Mouse (Mus musculus): Measurements from ENCODE around the gene Yy2. TPM values are rescaled to one million over a fixed set of nuclear protein-coding genes. Genes with fewer than 3 reads are reported as not detected.

The Yy2 gene
- total and polyA plus RNA-seq, 3 experiments: 2.0 TPM; not detected in 2

DNA sequence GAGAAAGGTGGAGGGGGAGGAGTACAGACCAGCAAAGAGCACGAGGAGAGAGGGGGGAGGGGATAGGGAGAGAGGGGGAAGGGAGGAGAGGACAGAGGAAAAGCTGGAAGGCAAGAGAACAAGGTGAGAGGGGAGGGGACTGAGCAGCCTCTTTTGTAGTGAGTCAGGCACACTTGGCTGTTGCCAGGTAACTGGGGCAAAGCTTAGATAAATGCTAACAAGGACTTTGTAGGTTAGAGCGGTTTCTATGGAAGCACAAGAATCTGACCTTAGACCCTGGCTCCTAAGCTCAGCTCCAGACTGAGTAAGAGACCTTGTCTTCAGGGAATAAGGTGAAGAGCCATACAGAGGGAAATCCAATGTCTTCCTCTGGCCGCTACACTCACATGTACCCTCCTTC, 21.7 kb downstream of the Yy2 start:
- H3K27me3 ChIP-seq (ENCODE audit: control insufficient read depth in 1 of 2, insufficient read depth in 2 of 2, low read length in 2 of 2): no peaks in the 10 kb centered on the region
- no peak for DNase-seq (ENCODE audit: low read depth, low spot score)
- H3K36me3 ChIP-seq (ENCODE audit: control insufficient read depth in 1 of 2, insufficient read depth in 2 of 2, low read length in 2 of 2): peaks cover 0 to 2% of the 10 kb centered on the region in 2 experiments; a peak in 1 of 4 replicates
- no peaks in the 10 kb centered on the region for H3K9me3 ChIP-seq (replicated peaks; ENCODE audit: insufficient read depth, low read length)
- TF ChIP-seq ZNF384 (IDR thresholded peaks at IDR 0.05; ENCODE audit: low read depth, low read length): no peak
- TF ChIP-seq BHLHE40 (IDR thresholded peaks at IDR 0.05; ENCODE audit: borderline replicate concordance, low read depth, low read length): no peak
- no peak for TF ChIP-seq GABPA (IDR thresholded peaks at IDR 0.05; ENCODE audit: low read depth, low read length)
- no peak for TF ChIP-seq GATA1 (IDR thresholded peaks at IDR 0.05; ENCODE audit: low read depth, low read length)
- no peak for TF ChIP-seq KAT2A (conservative IDR thresholded peaks at IDR 0.05; ENCODE audit: low read depth, low read length)
- TF ChIP-seq POLR2AphosphoS2 (IDR thresholded peaks at IDR 0.05; ENCODE audit: low read length): no peak
- TF ChIP-seq MEF2A (IDR thresholded peaks at IDR 0.05; ENCODE audit: extremely low read depth, insufficient replicate concordance, low read depth, low read length, poor library complexity, severe bottlenecking): no peak
- no peak for TF ChIP-seq CTCF (IDR thresholded peaks at IDR 0.05 in 2 of 3, conservative IDR thresholded peaks at IDR 0.05 in 1 of 3; ENCODE audit: control insufficient read depth in 1 of 3, insufficient read depth in 1 of 3, low read depth in 2 of 3, low read length in 3 of 3, poor library complexity in 1 of 3, severe bottlenecking in 1 of 3)
- TF ChIP-seq UBTF (IDR thresholded peaks at IDR 0.05; ENCODE audit: borderline replicate concordance, insufficient read depth, low read depth, low read length): no peak
- TF ChIP-seq TAL1 (IDR thresholded peaks at IDR 0.05; ENCODE audit: low read length): no peak
- no peak for TF ChIP-seq POLR2A (IDR thresholded peaks at IDR 0.05; ENCODE audit: control insufficient read depth in 1 of 2, insufficient read depth in 1 of 2, low read depth in 1 of 2, low read length in 2 of 2, poor library complexity in 1 of 2)
- TF ChIP-seq ZKSCAN1 (IDR thresholded peaks at IDR 0.05; ENCODE audit: low read depth, low read length): no peak
- no peak for TF ChIP-seq USF2 (IDR thresholded peaks at IDR 0.05; ENCODE audit: borderline replicate concordance in 1 of 2, insufficient read depth in 1 of 2, low read depth in 1 of 2, low read length in 2 of 2)
- H3K79me2 ChIP-seq (ENCODE audit: control insufficient read depth, insufficient read depth, low read length, poor library complexity): no peaks in the 10 kb centered on the region
- H3K4me1 ChIP-seq (ENCODE audit: control insufficient read depth in 1 of 2, insufficient read depth in 2 of 2, low read length in 2 of 2): no peaks in the 10 kb centered on the region
- H3K27ac ChIP-seq (ENCODE audit: control insufficient read depth, low read depth, low read length): no peak overlapping the region
- no peak overlapping the region for H3K4me3 ChIP-seq (ENCODE audit: control insufficient read depth in 1 of 2, insufficient read depth in 1 of 2, low read depth in 2 of 2, low read length in 2 of 2)
- H3K9ac ChIP-seq (ENCODE audit: control insufficient read depth, low read depth, low read length, poor library complexity, severe bottlenecking): no peak overlapping the region

Other genes starting within 250 kb of the Yy2 start
- 0.03 and 0.12 TPM in 2 replicates for gene Phex, start 153.7 kb downstream of the Yy2 start, total RNA-seq (2012; rRNA removed)
- gene Phex, start 153.7 kb downstream of the Yy2 start, polyA plus RNA-seq (2012; ENCODE audit: insufficient read depth in 1 of 2, insufficient read length in 2 of 2, low read depth in 1 of 2, low replicate concordance in 2 of 2, missing spikeins in 1 of 2): under 1 TPM in 1 of 2 experiments, not detected in 1; 0.01 TPM
- gene Sms, start 76.7 kb downstream of the Yy2 start, total RNA-seq (2012; rRNA removed): 102 and 137 TPM in 2 replicates
- 100 to 1,000 TPM; 144 to 681 TPM for gene Sms, start 76.7 kb downstream of the Yy2 start, polyA plus RNA-seq (2012; ENCODE audit: insufficient read depth in 1 of 2, insufficient read length in 2 of 2, low read depth in 1 of 2, low replicate concordance in 2 of 2, missing spikeins in 1 of 2)
- 7.0 and 7.7 TPM in 2 replicates for gene Mbtps2, start 29.7 kb upstream of the Yy2 start, total RNA-seq (2012; rRNA removed)
- 100 to 1,000 TPM in 1 of 2 experiments, 10 to 100 TPM in 1; 31.8 to 209 TPM for gene Mbtps2, start 29.7 kb upstream of the Yy2 start, polyA plus RNA-seq (2012; ENCODE audit: insufficient read depth in 1 of 2, insufficient read length in 2 of 2, low read depth in 1 of 2, low replicate concordance in 2 of 2, missing spikeins in 1 of 2)
- not detected in 2 replicates for gene Smpx, start 129.9 kb upstream of the Yy2 start, total RNA-seq (2012; rRNA removed)
- gene Smpx, start 129.9 kb upstream of the Yy2 start, polyA plus RNA-seq (2012; ENCODE audit: insufficient read depth in 1 of 2, insufficient read length in 2 of 2, low read depth in 1 of 2, low replicate concordance in 2 of 2, missing spikeins in 1 of 2): not detected
- not detected in 2 replicates for gene Klhl34, start 249.4 kb upstream of the Yy2 start, total RNA-seq (2012; rRNA removed)
- not detected for gene Klhl34, start 249.4 kb upstream of the Yy2 start, polyA plus RNA-seq (2012; ENCODE audit: insufficient read depth in 1 of 2, insufficient read length in 2 of 2, low read depth in 1 of 2, low replicate concordance in 2 of 2, missing spikeins in 1 of 2)

All from MEL (cell line).